Comparison of ENCODE assay signal across 8 mouse cellular contexts in the genomic region with DNA sequence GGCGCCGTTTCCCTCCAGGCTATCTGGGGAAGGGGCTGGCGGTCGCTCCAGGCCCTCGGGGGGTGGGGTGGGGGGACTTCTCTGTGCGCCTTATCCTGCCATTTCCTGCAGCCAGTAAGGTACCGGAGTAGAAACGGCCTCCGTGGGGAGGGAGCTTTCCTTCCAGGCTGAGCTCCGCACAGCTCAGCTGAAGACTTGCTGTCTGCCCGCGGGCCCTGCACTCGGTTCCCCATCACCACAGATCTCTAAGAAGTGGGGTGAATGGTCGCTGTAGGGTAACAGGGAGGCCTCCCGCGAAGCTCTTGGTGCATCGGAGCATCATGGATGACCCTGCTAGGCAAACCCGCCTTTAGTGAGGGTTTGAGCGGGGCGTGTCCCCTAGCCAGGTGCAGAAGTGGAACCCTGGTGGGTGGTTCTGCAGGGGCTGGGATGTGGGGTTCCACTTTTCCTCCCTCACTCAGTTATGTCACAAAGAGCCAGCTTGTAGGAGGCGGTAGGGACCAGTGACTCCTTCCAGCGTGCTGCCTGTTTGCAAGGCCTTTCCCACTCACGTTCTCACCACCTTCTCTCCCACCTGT. TPM values are rescaled to one million over a fixed set of nuclear protein-coding genes. Genes with fewer than 3 reads are reported as not detected.
A peak's percentile ranks its signal among the peaks of the same experiment; 100 is the strongest.
DNase-seq lines count a peak whose midpoint lies in the region; ATAC-seq and TF ChIP-seq lines count a peak whose summit lies in the region.

No protein-coding gene starts in this region.

- peak overlapping the region; percentile 67 for H3K4me3 ChIP-seq in ES-Bruce4 (ENCODE audit: low read depth, low read length)
- H3K4me3 ChIP-seq in forebrain, postnatal 0 days (ENCODE audit: low read depth, low read length) = peak overlapping the region; percentile 72
- peak overlapping the region; percentile 55 for H3K4me3 ChIP-seq in liver, postnatal 0 days (ENCODE audit: low read depth, low read length)

- peak overlapping the region; percentile 18; the same call in 1 of the 2 replicates for H3K9ac ChIP-seq in ES-Bruce4 (ENCODE audit: low read depth, poor library complexity, severe bottlenecking)
- H3K9ac ChIP-seq in forebrain, postnatal 0 days = peak overlapping the region; percentile 86
- H3K9ac ChIP-seq in liver, postnatal 0 days (replicated peaks) = peak overlapping the region; percentile 41; the same call in 1 of the 2 replicates

- no peak overlapping the region for H3K27ac ChIP-seq in ES-Bruce4 (ENCODE audit: insufficient read depth, low read length)
- peak overlapping the region; percentile 90 for H3K27ac ChIP-seq in forebrain, postnatal 0 days (ENCODE audit: low read depth, low read length)
- no peak overlapping the region for H3K27ac ChIP-seq in liver, postnatal 0 days (ENCODE audit: low read depth)

- H3K9me3 ChIP-seq in ES-Bruce4 (replicated peaks; ENCODE audit: control insufficient read depth, insufficient read depth, low read length, poor library complexity, severe bottlenecking) = no peaks in the 10 kb centered on the region
- no peaks in the 10 kb centered on the region for H3K9me3 ChIP-seq in forebrain, postnatal 0 days (ENCODE audit: low read length)
- H3K9me3 ChIP-seq in liver, postnatal 0 days (ENCODE audit: low read length) = no peaks in the 10 kb centered on the region

- no peak for TF ChIP-seq POLR2A in ES-Bruce4 (IDR thresholded peaks at IDR 0.05; ENCODE audit: insufficient read depth, low read length)

- WGBS in forebrain, postnatal 0 days = 9% methylated on average over 23 of the region's 23 CpGs
- 12% methylated on average over 22 of the region's 23 CpGs for WGBS in liver, postnatal 0 days (ENCODE audit: insufficient replicate concordance)

- peak overlapping the region; percentile 88 for H3K4me2 ChIP-seq in forebrain, postnatal 0 days (ENCODE audit: low read depth)
- H3K4me2 ChIP-seq in liver, postnatal 0 days (ENCODE audit: low read depth, low read length) = peak overlapping the region; percentile 63

- H3K27me3 ChIP-seq in ES-Bruce4 (ENCODE audit: control insufficient read depth, insufficient read depth, low read length, poor library complexity, severe bottlenecking) = peaks cover 8% of the 10 kb centered on the region; the same call in 1 of the 2 replicates
- no peaks in the 10 kb centered on the region for H3K27me3 ChIP-seq in forebrain, postnatal 0 days (ENCODE audit: insufficient read depth, low read length)
- H3K27me3 ChIP-seq in liver, postnatal 0 days (ENCODE audit: insufficient read depth, low read length) = peaks cover 44% of the 10 kb centered on the region

- DNase-seq in kidney, adult 9 months = peak; percentile 42
- no peak for DNase-seq in kidney, postnatal 14 days
- no peak for DNase-seq in forebrain, postnatal 0 days
- no peak for DNase-seq in liver, postnatal 0 days
- DNase-seq in thymus, postnatal 36 days = peak; percentile 72 to 80
- no peak for DNase-seq in urinary bladder, adult 2 months (ENCODE audit: low spot score)
- DNase-seq in urinary bladder, postnatal 4 days (ENCODE audit: low spot score in 2 of 2) = no peak

- H3K4me1 ChIP-seq in ES-Bruce4 (ENCODE audit: control insufficient read depth, insufficient read depth, low read length) = peaks cover 1% of the 10 kb centered on the region
- H3K4me1 ChIP-seq in forebrain, postnatal 0 days (ENCODE audit: insufficient read depth) = peaks cover 10% of the 10 kb centered on the region
- peaks cover 20% of the 10 kb centered on the region for H3K4me1 ChIP-seq in liver, postnatal 0 days (ENCODE audit: insufficient read depth)

- peak; percentile 37; the same call in 1 of the 2 replicates for ATAC-seq in forebrain, postnatal 0 days
- ATAC-seq in liver, postnatal 0 days = no peak

- TF ChIP-seq CTCF in ES-Bruce4 (IDR thresholded peaks at IDR 0.05; ENCODE audit: low read depth, low read length) = no peak
- no peak for TF ChIP-seq CTCF in forebrain, postnatal 0 days (IDR thresholded peaks at IDR 0.05; ENCODE audit: low read depth)
- no peak for TF ChIP-seq CTCF in liver, postnatal 0 days (IDR thresholded peaks at IDR 0.05; ENCODE audit: low read depth)

- no peak for TF ChIP-seq EP300 in ES-Bruce4 (IDR thresholded peaks at IDR 0.05; ENCODE audit: insufficient read depth, low read depth, low read length)
- no peak for TF ChIP-seq EP300 in liver, postnatal 0 days (IDR thresholded peaks at IDR 0.05; ENCODE audit: low read depth)

- no peaks in the 10 kb centered on the region for H3K36me3 ChIP-seq in ES-Bruce4 (ENCODE audit: control insufficient read depth, insufficient read depth, low read length, poor library complexity, severe bottlenecking)
- no peaks in the 10 kb centered on the region for H3K36me3 ChIP-seq in forebrain, postnatal 0 days (ENCODE audit: insufficient read depth)
- no peaks in the 10 kb centered on the region for H3K36me3 ChIP-seq in liver, postnatal 0 days (replicated peaks; ENCODE audit: insufficient read depth, low read length)

RNA-seq across cellular contexts. Expression of a gene that starts 3.3 kb away (rescaled TPM):
- polyA plus RNA-seq in ES-Bruce4 (2011; ENCODE audit: insufficient read depth, insufficient read length, low read depth, missing spikeins) = 3.2 and 3.7 TPM in 2 replicates
- total RNA-seq in forebrain, postnatal 0 days (2014; rRNA removed) = 25.2 and 27.2 TPM in 2 replicates
- 23.1 and 28.4 TPM in 2 replicates for polyA plus RNA-seq in forebrain, postnatal 0 days (2015; fragmentation: Nextera tagmentation; extraction: Ambion mirVana)
- 2.5 and 2.9 TPM in 2 replicates for polyA plus RNA-seq in liver, postnatal 0 days (2015; fragmentation: Nextera tagmentation; extraction: Ambion mirVana)
- polyA plus RNA-seq in urinary bladder, adult 2 months (2012; rRNA removed) = 0.95 and 2.0 TPM in 2 replicates

RNA-seq across cellular contexts. Expression of a gene that starts 43.8 kb away (rescaled TPM):
- 12.5 and 12.8 TPM in 2 replicates for polyA plus RNA-seq in ES-Bruce4 (2011; ENCODE audit: insufficient read depth, insufficient read length, low read depth, missing spikeins)
- 16.5 and 30.8 TPM in 2 replicates for total RNA-seq in forebrain, postnatal 0 days (2014; rRNA removed)
- polyA plus RNA-seq in forebrain, postnatal 0 days (2015; fragmentation: Nextera tagmentation; extraction: Ambion mirVana) = 8.0 and 8.2 TPM in 2 replicates
- polyA plus RNA-seq in liver, postnatal 0 days (2015; fragmentation: Nextera tagmentation; extraction: Ambion mirVana) = 2.8 and 3.1 TPM in 2 replicates
- 6.6 and 7.4 TPM in 2 replicates for polyA plus RNA-seq in urinary bladder, adult 2 months (2012; rRNA removed)

RNA-seq across cellular contexts. Expression of a gene that starts 58.0 kb away (rescaled TPM):
- not detected in 2 replicates for polyA plus RNA-seq in ES-Bruce4 (2011; ENCODE audit: insufficient read depth, insufficient read length, low read depth, missing spikeins)
- total RNA-seq in forebrain, postnatal 0 days (2014; rRNA removed) = 23.5 and 37.4 TPM in 2 replicates
- polyA plus RNA-seq in forebrain, postnatal 0 days (2015; fragmentation: Nextera tagmentation; extraction: Ambion mirVana) = 7.4 and 10.8 TPM in 2 replicates
- not detected in 2 replicates for polyA plus RNA-seq in liver, postnatal 0 days (2015; fragmentation: Nextera tagmentation; extraction: Ambion mirVana)
- not detected in 2 replicates for polyA plus RNA-seq in urinary bladder, adult 2 months (2012; rRNA removed)

Comparison
In these comparisons a context has a peak if more than half of its experiments do, and no peak if none do; other contexts are left out.
1. DNase-seq: peak in kidney, adult 9 months (single experiment) and thymus, postnatal 36 days (2 of 2); none in kidney, postnatal 14 days (single experiment), forebrain, postnatal 0 days (single experiment), liver, postnatal 0 days (single experiment), urinary bladder, adult 2 months (single experiment) and urinary bladder, postnatal 4 days (0 of 2).
2. H3K9ac ChIP-seq: peak in every context shown above with its lines; median percentile 86 in forebrain, postnatal 0 days; 41 in liver, postnatal 0 days; 18 in ES-Bruce4.
3. Peak in every context shown above with its lines, with median percentiles within 50 percentile points of each other: H3K4me3 ChIP-seq.